Mouse (Mus musculus): ENCODE measurements around the gene Sp7.

Gene Sp7

GRCm38 (mm10) chr15:102366733-102367344 lies at the start of gene Sp7:
Sp7 (minus strand) TSS chr15:102367182.
- no peak for ATAC-seq (ENCODE audit: low TSS enrichment)

DNA sequence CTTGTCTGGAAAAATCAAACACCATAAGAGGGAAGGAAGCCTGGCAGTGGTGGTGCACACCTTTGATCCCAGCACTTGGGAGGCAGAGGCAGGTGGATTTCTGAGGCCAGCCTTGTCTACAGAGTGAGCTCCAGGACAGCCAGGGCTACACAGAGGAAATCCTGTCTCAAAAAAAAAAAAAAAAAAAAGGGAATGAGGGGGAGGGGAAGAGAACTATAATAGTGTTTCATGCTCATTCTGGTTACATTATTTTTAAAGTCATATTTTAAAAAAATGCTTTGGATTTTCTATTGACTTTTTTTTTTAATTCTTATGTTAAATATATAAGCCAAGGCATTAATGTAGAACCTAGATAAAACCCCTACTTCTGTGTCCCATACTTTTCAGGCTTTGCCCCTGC lies 46.7 kb upstream of the Sp7 start:
- no peak for ATAC-seq (ENCODE audit: low TSS enrichment)

GRCm38 (mm10) chr15:102411077-102411476 lies 44.1 kb upstream of the Sp7 start:
- ATAC-seq (ENCODE audit: low TSS enrichment) = no peak

- no peak for ATAC-seq (ENCODE audit: low TSS enrichment)
These were observed 42.3 kb upstream of the Sp7 start for GRCm38 (mm10) chr15:102409286-102409685.

DNA sequence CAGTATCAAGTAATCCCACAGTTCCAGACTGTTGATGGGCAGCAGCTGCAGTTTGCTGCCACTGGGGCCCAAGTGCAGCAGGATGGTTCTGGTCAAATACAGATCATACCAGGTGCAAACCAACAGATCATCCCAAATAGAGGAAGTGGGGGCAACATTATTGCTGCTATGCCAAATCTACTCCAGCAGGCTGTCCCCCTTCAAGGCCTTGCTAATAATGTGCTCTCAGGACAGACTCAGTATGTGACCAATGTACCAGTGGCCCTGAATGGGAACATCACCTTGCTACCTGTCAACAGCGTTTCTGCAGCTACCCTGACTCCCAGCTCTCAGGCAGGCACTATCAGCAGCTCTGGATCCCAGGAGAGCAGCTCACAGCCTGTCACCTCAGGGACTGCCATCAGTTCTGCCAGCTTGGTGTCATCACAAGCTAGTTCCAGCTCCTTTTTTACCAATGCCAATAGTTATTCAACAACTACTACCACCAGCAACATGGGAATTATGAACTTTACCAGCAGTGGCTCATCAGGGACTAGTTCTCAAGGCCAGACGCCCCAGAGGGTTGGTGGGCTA lies 41.7 kb upstream of the Sp7 start:
- ATAC-seq (ENCODE audit: low TSS enrichment) = no peak

GRCm38 (mm10) chr15:102407681-102408557 lies 40.9 kb upstream of the Sp7 start:
- no peak for ATAC-seq (ENCODE audit: low TSS enrichment)

- no peak for ATAC-seq (ENCODE audit: low TSS enrichment)
These were observed 40.1 kb upstream of the Sp7 start for GRCm38 (mm10) chr15:102406912-102407580.

DNA sequence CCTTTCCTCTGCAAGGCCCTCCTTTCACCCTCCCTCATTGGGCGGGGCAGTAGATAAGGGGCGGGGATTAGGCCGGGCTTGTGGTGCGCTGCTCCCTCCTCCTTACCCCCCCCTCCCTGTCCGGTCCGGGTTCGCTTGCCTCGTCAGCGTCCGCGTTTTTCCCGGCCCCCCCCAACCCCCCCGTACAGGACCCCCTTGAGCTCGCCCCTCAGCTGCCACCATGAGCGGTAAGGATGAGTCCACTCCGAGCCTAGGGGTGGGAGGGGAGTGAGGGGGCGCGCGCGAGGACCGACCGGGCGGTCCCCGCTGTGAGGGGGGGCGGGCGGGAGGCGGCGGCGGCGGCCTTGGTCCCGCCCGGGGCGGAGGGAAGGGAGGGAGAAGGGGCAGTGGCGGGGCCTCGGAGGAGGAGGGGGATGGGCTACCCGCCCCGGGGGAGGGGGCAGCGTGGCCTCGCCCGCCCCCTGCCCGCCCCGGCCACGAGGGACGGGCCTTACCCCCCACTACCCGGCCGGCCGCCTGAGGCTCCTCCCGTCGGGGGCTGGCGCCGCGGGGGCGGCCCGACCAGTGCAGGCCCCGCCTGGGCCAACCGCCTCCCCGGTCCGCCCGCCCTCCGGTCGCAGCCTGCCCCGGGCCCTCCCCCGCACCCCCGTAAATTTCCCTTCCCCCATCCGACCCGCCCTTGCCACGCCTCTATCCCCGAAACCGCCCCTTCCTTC lies 39.4 kb upstream of the Sp7 start:
- ATAC-seq (ENCODE audit: low TSS enrichment) = no peak

DNA sequence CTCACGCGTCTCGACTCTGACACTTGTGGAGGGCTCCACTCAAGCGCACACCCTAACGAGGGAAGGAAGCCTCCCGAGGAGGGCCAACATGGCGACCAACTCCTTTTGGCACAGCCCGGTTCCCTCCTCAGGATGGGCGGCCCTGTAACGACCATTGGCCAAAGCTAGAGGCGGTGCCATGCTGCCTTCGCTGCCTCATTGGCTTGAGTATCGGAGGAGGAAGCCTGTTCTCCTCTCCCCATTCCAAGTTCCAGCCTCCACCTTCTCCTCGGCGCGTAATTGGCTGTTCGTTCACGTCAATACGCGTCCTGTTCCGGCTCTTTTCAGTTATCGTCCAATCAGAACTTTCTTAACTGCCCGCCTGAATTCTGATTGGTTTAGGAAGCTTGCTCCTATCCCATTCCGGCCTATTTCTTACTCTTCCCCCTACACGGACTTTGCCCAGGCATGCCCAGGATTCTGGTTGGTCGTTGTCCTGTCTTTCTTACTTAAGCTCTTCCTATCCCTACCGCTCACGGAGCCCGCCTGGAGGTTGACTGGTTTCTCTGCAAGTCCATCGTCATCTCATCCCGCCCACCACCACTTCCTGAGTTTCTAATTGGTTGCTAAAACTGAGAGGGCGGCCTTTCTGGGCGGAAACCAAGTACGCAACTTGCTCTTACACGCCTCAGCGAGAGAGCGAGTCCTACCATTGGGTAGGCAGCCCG lies 38.7 kb upstream of the Sp7 start, which contains the start of gene Sp1:
Sp1 (plus strand) TSS at position 655 of the 707 bp plus-strand sequence.
- ATAC-seq (ENCODE audit: low TSS enrichment) = peak; percentile 91

- ATAC-seq (ENCODE audit: low TSS enrichment) = peak; percentile 44; the same call in 1 of the 2 replicates
These were observed 37.9 kb upstream of the Sp7 start for GRCm38 (mm10) chr15:102404608-102405488.

DNA sequence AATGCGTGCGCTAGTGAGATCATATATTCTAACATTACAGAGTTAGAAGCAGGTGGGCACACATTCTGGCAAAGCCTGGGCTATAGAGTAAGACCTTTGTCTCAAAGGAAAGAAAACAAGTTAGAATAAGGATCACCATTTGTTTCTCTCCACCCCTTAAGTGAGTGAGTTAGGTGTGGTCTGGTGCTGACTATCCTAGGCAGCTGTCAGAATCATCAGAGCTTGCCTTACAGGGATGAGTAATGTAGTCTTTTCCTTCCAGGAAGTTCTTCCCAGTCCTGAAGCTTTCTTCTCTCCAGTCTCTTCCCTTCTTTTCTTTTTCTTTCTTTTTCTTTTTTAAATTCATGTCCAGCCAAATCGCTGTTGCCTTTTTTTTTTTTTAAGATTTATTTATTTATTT lies 35.2 kb upstream of the Sp7 start:
- ATAC-seq (ENCODE audit: low TSS enrichment) = no peak

DNA sequence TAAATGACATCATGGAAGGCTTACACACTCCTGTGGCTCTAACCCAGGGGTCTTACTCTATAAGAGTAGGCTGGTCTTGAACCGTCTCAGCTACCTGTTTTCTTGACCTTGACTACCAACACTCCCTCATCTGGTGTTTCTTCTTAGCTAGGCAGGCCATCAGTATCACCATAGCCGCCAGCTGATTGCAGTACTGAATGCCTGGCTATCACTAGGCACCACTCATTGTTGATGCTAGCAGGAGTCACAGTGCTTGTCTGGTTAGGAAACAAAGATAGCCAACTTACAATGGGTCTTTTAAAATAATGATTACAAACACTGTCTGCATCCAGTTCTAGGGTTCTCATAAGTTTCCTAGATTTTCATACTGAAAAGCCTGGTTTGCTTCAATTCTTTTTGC lies 34.3 kb upstream of the Sp7 start:
- no peak for ATAC-seq (ENCODE audit: low TSS enrichment)

DNA sequence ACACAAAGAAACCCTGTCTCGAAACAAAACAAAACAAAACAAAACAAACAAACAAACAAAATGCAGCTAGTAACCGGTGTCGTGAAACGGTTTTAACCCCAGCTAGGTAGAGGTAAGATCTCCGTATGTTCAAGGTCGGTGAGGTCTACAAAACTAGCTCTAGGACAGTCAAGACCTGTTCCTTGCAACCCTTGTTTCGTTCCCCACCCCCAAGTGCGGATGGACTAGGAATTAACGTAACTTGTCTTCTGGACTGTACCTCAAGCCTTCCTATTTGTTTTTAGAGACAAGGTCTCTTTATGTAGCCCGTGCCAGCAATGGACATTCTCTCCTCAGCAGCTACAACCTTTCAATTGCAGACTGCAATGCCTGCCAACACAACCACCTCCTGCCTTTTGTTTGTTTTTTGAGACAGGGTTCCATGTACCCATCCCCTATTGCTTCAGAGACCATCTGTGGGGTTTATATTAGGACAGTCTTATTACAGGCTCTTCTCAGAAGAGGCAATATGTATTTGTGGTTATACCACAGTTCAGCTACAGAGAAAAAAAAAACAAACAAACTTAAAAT lies 33.6 kb upstream of the Sp7 start:
- no peak for ATAC-seq (ENCODE audit: low TSS enrichment)

- peak; percentile 44; the same call in 1 of the 2 replicates for ATAC-seq (ENCODE audit: low TSS enrichment)
These were observed 32.5 kb upstream of the Sp7 start for GRCm38 (mm10) chr15:102399229-102400221.

GRCm38 (mm10) chr15:102398629-102399028 lies 31.6 kb upstream of the Sp7 start:
- ATAC-seq (ENCODE audit: low TSS enrichment) = no peak

DNA sequence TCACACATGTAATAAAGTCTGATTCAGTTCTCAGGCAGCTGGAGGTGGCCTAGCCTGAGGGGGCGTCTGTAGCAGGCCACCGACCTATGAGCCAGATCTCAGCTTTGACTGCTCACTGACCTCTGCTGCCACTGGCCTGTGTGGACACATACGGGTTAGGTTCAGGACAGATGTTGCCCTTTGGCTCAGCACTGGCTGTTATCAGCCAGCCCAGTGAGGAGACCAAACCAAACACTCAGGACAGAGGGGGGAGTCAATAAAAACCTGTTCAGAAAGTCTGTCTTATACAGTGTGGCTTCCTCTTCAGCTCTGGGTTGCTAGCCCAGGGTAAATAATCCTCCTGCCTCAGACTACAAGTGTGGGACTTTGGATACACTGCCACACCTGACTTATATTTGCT lies 28.1 kb upstream of the Sp7 start:
- no peak for ATAC-seq (ENCODE audit: low TSS enrichment)

GRCm38 (mm10) chr15:102393584-102394014 lies 26.6 kb upstream of the Sp7 start:
- ATAC-seq (ENCODE audit: low TSS enrichment) = no peak

DNA sequence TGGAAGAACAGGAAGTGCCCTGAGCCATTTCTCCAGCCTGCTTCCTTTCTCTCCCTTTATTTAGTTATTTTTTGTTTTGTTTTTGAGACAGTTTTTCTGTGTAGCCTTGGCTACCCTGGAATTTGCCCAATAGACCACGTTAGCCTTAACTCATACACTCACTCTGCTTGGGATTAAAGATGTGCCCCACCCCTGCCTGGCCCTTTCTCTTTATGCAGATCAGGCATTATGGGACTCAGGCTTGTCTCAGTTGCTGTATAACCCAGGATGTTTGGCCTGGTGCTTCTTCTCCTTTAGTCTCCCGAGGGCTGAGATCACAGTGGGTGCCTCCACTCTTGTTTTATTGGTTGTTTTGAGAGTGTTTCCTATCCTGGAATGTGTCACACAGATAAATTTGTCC lies 25.5 kb upstream of the Sp7 start:
- no peak for ATAC-seq (ENCODE audit: low TSS enrichment)
